Mouse (Mus musculus) spleen, embryonic (tissue): ENCODE results near the gene Fbp1.
"Not testable (repeated sequence)": the region's sequence is repeated elsewhere in the genome, so short reads cannot be mapped to it uniquely, and the experiment has no call there.

Source experiments
- CTCF ChIA-PET: fragments of 350-600 bp; sonication (Branson Sonifier 250); formaldehyde crosslinking; loops from one replicate; lab custom pipeline; 2022; lab: Charles Lee

The Fbp1 gene

DNA sequence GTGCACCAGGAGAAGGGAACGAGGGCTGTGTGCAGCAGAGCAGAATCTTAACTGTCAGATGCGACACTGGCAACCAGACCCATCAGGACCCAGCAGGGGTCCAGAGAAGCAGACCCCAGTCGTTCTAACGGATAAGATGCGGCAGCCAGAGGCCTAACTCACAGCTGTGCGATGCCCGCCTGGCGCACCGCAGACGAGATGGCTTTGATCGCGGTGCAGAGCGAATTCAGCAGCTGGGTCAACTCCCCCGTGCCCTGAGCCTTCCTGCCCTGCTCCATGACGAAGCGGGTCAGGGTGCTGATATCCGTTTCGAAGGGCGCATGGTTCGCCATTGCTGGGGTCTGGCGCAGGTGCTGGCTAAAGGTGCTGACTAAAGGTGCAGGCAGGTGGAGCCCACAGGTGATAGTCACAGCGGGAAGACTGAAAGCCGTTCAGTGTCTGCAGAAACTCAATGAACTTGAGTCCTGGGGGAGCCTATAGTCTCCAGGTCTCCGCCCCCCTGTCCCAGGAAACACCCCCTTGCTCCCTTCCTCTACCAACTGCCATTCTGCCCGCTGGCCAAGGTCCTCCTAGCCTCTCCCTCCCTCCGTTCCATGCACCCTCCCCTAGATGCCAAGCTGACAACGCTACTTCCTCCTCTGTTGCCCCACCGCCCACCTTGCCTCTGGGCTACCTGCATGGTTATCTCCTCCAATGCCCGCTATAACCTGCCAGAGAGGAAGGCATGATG lies at the start of gene Fbp1:
TSS of gene Fbp1 (minus strand) at position 571 of the 730 bp plus-strand sequence.
- CTCF ChIA-PET, result interaction anchor here (1.3 kb wide), 1 partner anchor 32 kb away, joined by 3 read pairs; no protein-coding TSS in a partner anchor

GRCm38 (mm10) chr13:62932452-62932851 lies 44.4 kb upstream of the Fbp1 start:
- CTCF ChIA-PET, result no interaction called here

DNA sequence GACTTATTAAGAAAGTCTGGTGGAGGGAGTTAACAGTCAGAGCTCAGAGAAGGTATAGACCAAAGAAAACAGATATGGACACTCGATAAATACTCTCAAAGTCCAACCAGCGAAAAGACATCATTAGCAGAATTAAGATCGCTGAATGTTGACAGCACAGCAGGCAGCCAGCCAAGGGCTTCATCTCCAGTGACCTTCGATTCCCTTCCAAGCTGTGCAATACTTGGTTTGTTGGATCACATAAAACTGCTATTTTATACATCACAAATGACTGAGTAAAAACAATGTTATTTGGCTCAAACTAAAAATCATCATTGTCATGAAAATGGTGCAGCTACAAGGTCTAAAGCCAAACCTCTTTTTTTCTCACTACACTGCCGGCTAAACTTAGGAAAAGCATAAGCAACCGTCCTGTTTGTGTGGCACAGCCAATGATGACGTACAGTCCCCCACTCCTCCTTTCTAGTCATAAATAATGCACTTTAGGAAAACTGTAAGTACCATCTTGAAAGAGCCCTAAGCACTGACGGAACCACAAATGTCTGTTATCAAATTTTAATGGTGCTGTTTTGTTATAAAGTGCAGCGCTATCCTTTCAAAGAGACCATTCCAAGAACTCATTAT lies 41.8 kb upstream of the Fbp1 start:
- CTCF ChIA-PET, result interaction anchor here (0.6 kb wide), 1 partner anchor 10 kb away, joined by 5 read pairs; no protein-coding TSS in a partner anchor

GRCm38 (mm10) chr13:62929144-62929543 lies 41.1 kb upstream of the Fbp1 start:
- CTCF ChIA-PET, result not testable (repeated sequence)

- CTCF ChIA-PET, result no interaction called here
Measured at GRCm38 (mm10) chr13:62927470-62927869, 39.4 kb upstream of the Fbp1 start.

GRCm38 (mm10) chr13:62926479-62926878 lies 38.4 kb upstream of the Fbp1 start:
- CTCF ChIA-PET, result interaction anchor here (0.5 to 0.7 kb wide), 5 partner anchors 120 to 1003 kb away, joined by 3 to 9 read pairs (median 6); no protein-coding TSS in a partner anchor

GRCm38 (mm10) chr13:62923182-62923581 lies 35.1 kb upstream of the Fbp1 start:
- CTCF ChIA-PET, result no interaction called here

DNA sequence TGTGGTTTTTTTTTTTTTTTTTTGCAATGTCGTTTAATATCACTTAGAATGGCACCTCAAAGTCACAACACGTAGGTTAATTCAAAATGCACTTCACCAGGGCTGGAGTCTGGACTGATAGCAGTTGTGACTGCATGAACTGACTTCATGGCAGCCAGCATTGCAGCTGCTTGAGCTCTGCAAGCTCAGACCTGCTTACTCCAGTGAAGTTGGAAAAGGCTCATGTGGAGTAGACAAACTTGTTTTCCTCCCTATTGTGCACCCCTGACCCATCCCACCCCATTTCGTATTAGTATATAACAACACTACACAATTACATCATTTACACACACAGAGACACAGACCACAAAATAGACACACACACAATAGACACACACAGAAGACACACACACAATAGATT lies 34.6 kb upstream of the Fbp1 start:
- CTCF ChIA-PET, result interaction anchor here (0.7 kb wide), 1 partner anchor 463 kb away, joined by 6 read pairs; no protein-coding TSS in a partner anchor

- CTCF ChIA-PET, result interaction anchor here (0.7 to 1.6 kb wide), 4 partner anchors 10 to 438 kb away, joined by 3 to 7 read pairs (median 4); no protein-coding TSS in a partner anchor
Measured at GRCm38 (mm10) chr13:62919647-62920341, 31.7 kb upstream of the Fbp1 start.

DNA sequence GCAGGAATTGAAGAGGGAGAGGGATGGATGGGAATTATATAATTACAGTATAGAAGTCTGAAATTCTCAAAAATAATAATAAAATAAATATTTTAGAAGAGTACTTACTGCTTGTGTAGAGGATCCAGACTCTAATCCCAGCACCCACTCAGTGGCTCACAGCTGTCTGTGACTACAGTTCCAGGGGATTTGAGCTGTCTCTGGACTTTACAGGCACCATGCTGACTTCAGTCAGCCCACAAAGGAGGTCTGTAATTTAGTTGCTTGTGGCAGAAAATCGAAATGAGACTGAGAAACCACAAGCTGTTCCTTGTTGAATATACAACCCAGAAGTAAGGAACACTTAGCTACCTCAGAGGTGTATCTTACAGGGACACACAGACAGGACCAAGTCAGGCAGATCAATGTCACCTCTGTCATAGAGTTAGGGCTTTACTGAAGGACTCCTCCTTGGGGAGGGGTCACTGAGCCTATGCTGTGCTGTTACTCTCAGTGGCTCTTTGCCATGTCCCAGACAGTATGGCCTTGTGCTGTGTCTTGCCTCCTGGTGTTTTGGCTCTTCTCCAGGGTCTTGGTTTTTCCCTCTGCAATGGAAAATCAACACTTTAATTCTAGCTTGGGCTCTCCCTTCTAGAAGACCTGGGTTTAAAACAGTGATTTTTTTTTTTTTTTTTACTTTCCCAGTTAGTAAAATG lies 29.5 kb upstream of the Fbp1 start:
- CTCF ChIA-PET, result no interaction called here

DNA sequence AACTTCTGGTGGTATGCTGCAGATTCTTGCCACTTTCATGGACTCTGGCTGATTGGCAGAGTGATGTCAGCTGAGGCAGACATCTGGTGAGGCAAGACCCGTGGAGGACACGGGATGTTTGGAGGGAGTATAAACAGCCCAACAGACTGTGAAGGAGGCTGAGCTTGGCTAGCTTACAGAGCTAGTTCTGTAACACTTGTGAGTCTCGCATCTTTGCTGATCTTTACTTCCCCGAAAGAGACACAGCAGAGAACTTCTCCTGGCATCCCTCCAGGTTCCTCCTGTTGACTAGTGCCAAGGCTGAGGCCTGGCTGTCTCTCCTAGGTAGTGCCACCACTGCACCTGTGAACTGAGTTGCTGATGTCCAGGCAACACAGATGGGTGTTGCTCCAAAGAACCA lies 28.6 kb upstream of the Fbp1 start:
- CTCF ChIA-PET, result no interaction called here

DNA sequence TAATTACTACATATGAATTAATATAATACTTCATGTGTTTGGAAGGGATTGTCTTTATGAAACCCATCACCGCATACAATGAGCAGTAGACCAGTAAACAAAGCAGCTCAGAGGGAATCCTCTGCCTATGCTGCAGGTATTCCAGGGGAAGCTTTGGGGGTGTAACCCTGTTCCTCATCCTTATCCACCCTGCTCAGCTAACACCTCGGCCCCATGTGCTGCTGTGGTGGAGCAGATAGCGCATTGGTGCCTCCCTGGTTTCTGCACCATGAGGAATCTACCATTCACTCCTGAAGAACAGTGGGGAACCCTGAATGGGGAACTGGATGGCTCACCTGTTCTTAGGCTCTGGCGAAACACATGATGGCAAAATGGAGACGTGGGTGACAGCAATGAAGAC lies 23.5 kb upstream of the Fbp1 start:
- CTCF ChIA-PET, result no interaction called here

- CTCF ChIA-PET, result no interaction called here
Measured at GRCm38 (mm10) chr13:62910206-62910605, 22.1 kb upstream of the Fbp1 start.

GRCm38 (mm10) chr13:62909776-62910175 lies 21.7 kb upstream of the Fbp1 start:
- CTCF ChIA-PET, result no interaction called here

DNA sequence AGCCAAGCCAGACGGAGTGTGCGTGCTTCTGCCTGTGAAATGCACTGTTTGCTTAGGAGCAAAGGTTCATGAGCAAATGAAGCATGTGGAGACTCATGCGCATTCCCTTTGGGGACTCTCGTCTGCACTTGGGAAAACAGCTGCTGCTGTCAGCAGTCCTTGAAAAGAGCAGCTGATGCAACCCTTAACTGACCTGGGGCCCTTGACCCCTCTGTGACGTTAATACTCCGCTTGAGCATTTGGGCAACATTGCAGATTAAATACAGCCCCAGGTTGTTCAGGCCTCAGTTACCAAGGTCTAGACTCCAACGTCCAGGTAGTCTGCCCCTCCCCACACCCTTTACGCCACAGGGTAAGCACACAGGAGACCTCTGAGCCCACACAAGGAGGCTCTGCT lies 20.1 kb upstream of the Fbp1 start:
- CTCF ChIA-PET, result no interaction called here

GRCm38 (mm10) chr13:62907527-62908162 lies 19.6 kb upstream of the Fbp1 start:
- CTCF ChIA-PET, result no interaction called here

DNA sequence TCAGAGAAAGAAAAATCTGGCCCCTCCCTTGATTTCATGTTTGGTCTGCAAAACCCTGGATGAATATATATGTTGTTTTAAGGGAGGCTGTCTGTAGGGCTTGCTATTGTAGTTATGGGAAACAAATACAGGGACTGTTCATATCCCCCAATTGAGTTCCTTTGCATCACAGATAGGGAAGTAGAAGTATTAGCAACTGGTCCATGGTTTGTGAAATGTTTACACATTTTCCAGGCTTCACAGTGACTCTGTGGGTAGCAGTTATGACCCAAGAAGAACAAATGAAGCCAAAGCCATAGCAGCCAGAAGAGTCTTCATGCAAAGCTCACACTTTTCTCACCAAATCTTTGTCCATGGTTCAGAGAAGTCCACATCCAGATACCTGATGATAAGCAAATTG lies 13.1 kb upstream of the Fbp1 start:
- CTCF ChIA-PET, result no interaction called here

GRCm38 (mm10) chr13:62897927-62898646 lies 10.0 kb upstream of the Fbp1 start:
- CTCF ChIA-PET, result no interaction called here

DNA sequence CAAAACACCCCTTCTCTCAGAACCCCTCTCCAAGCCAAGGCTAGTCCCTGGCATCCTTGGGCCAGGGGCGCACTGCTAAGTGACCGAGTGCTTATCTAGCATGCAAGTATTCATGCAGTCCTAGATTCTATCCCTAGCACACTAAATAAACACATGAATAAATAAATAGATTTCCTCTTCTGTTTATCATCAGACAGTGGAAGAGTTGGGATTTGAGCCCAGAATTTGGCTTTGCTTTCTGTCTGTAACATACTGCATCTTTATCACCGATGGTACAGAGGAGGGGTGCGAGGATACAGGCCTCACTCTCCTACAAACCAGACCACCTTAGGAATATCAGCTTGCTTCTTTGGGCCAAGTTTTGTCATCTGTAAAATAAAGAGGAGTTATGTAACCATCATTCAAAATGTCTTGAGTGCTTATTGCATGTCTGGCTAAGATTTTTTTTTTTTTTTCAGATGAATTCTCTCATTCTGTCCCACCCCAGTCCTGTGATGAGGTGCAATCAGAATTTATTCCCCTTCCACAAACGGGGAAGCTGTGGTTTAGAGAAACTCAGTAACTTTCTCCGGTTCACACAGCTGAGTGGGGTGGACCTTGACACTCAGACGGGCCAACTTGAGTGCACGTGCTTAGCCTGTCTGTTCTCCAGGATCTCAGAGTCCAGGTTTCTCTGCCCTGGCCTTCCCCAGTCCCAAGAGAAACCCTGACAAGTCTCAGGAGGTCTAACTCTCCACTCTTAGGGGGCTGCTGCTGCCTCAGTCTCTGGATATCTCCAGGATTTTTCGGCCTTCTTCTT lies 5.2 kb upstream of the Fbp1 start:
- CTCF ChIA-PET, result no interaction called here

GRCm38 (mm10) chr13:62889311-62889710 lies 1.2 kb upstream of the Fbp1 start:
- CTCF ChIA-PET, result no interaction called here
